Mouse (Mus musculus): ENCODE data around the gene Tmc8. TPM values are rescaled to one million over a fixed set of nuclear protein-coding genes. Genes with fewer than 3 reads are reported as not detected.
A peak's percentile ranks its signal among the peaks of the same experiment; 100 is the strongest.
"Not testable (repeated sequence)": the region's sequence is repeated elsewhere in the genome, so short reads cannot be mapped to it uniquely, and the experiment has no call there.

The Tmc8 gene
- total RNA-seq, 2 experiments from 2014 or later: 4.6 to 5.6 TPM

- peak; percentile 77 to 85 for DNase-seq
These were observed 43.6 kb downstream of the Tmc8 start, which contains the start of the genes Afmid and Tk1 for GRCm38 (mm10) chr11:117825333-117826101. Gene Afmid (plus strand): TSS chr11:117825924. Gene Tk1 (minus strand): TSS chr11:117826092.

GRCm38 (mm10) chr11:117826164-117826563 lies 44.3 kb downstream of the Tmc8 start:
- no peak for DNase-seq

DNA sequence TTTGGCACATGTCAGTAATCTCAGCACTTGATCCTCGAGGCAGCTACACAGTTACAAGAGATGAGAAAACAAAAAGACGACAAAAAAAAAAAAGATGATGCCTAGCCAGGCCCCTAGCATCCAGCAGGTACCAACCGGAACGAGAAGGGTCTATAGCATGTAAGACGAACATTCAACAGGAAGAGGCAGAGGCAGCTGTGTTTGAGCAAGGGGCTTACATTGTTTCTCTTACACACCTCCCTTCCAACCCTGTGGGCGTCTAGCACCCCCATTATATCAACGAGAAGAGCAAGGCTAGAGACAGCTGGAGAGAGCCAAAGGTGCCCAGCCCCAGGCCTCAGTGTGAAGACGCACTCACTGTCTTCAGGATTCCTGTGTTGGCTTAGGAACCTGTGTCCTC lies 45.0 kb downstream of the Tmc8 start:
- DNase-seq: no peak

DNA sequence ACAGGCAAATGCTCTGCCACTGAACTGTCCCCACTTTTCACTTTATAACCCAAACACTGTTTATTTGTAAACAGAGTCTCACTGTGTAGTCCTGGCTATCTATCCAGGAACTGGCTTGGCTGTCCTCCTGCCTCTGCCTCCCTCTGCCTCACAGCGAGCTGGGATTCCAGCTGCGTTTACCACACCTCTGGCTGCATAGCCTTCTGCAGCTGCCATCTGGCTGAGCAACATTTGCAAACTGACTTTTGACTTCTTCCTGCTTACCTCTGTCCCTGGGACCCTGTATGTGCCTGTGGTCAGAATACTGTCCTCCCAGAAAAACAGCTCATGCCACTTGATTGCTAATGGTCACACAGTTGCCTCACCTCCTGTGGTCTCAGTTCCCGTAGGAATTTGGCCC lies 45.5 kb downstream of the Tmc8 start:
- no peak for DNase-seq

DNA sequence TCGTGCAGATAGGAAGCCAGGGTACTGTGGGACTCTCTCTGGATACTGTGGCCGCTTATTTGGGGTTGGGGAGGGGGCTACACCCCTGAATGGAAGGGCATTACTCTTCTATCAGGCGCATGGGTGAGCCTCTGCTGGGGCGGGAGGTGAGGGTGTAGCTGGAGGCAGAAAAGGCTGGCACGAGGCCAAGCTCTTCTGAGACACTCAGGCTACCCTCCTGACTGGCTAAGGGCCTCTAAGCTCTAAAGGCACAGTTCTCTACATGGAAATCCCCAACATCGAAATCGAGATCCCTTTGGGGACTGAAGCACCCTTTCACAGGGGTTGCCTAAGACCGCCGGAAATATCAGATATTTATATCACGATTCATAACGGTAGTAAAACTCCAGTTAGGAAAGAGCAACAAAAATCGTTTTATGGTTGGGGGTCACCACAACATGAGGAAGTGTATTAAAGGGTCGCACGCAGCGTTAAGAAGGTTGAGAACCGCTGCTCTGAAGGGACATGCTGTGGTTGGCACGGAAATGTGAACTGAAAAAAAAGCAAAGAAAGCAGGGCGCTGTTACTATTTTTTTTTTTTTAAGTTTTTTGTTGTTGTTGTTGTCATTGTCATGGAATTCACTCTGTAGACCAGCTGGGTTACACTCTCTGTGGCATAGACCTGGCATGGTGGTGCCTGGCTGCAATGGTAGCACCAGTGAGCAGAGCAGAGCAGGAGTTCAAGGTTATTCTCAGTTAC lies 46.4 kb downstream of the Tmc8 start:
- DNase-seq: peak in 1 of 2 experiments; percentile 58

DNA sequence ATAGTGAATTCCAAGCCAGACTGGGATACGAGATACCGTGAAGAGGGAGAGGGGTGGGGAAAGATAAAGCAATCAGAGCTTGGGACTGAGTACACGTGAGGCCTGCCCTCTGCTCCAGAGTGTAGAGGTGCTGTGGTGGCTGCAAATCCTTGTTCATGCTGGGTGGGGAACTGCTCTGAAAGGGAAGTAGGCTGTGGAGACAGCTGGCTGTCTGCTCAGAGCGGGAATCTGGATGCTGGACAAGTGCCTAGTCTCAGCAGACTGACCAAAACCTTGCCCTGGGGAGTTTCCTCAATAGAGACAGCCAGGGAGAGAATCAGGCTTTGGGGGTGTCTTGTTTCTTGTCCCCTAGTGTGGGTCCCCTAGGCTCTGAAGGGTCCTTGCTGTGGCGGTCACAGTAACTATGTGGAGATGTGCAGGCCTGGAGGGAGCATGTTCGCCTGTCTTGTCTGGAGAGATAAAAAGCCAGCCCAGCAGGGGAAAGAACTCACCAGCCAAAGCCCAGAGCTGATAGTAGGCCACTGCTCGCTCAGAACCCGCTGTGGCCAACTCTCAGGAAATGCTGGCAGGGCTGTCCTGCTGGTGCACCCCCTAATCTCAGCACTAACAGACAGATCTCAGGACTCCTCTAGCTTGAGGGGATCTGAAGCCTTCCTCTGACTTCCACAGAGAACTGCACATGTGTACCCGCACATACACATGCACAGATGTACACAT lies 47.2 kb downstream of the Tmc8 start:
- peak; percentile 74 to 84 for DNase-seq

DNA sequence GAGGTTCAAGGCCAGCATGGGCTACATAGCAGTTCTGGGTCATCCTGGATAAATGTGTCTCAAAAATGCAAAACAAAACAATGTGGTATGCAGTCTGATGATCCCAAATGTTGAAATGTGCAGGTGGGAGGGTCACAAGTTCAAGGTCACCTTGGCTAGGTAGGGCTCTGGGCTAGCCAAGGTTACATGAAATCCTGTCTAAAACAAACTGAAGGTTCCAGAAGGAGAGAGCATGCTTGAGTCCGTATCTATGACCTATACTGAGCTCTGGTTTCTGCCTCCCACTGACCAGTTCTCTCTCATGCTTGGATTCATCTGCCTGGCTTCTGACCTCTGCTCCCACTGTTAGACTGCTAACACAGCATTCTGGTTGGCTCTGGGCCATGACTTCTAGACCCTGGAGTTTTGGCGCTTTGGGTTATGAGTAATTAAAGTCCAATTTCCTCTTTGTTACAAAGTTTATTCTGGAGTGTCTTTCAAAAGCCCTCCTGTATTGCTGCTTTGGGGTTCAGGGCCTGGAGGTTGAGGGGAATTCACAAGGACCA lies 47.9 kb downstream of the Tmc8 start:
- DNase-seq: no peak

DNA sequence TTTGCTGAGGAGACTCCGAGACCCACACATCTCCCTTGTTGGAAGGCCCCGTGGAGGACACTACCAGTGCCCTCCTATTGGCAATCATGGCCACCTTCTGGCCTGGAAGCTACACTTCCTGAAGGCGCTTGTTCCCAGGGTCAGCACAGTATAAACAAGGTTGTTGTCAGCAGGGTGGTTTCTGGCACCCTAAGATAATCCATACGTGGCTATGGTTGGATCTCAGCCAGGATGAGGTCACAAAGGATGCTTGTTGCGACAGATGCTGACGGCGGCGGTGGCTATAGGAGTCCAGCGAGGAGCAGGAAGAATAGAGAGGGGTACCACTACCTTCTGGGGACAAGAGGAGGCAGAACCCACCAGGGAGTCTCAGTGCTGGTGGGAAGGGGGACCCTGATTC lies 48.5 kb downstream of the Tmc8 start:
- no peak for DNase-seq

GRCm38 (mm10) chr11:117832086-117832969 lies 50.5 kb downstream of the Tmc8 start:
- DNase-seq: peak; percentile 77 to 81

GRCm38 (mm10) chr11:117833509-117833908 lies 51.6 kb downstream of the Tmc8 start:
- DNase-seq: not testable (repeated sequence)

DNA sequence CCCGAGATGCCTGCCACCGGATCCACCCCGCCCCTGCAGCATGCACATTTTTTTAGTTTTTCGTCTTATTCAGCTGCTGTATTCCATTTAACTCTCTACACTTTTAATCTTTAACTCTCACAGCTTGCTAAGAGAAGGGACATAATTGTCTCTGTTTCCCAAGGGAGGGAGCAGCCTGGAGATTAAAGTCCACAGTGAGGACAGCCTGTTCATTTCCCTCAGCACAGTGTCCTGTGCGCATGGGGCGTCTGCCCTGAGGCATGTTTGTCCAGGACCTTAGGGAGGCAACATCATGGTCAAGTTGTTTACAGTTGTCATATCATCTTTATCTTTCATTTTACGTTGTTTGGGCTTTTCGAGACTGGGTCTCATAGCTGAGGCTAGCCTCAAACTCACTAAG lies 52.2 kb downstream of the Tmc8 start:
- no peak for DNase-seq

GRCm38 (mm10) chr11:117836306-117836705 lies 54.4 kb downstream of the Tmc8 start:
- DNase-seq: no peak

DNA sequence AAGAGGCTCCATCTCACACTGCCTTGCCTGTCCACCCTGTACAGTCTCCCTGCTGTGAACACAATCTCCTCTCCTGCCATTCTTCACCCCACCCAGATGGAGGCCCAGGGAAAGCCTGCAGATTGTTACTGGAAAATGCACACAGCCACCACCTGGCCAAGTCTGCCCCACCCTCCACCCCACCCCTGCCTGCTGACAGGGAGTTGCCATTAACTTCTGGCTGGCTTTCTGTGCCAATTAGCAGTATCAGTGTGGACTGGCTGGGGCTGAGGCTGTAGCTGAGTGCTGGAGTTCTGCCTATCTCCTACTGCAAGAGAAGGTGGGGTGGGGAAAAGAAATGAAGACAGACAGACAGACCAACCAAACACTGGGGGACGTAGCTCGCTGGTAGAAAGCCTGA lies 56.7 kb downstream of the Tmc8 start:
- no peak for DNase-seq

- no peak for DNase-seq
These were observed 57.1 kb downstream of the Tmc8 start for GRCm38 (mm10) chr11:117839021-117839420.

DNA sequence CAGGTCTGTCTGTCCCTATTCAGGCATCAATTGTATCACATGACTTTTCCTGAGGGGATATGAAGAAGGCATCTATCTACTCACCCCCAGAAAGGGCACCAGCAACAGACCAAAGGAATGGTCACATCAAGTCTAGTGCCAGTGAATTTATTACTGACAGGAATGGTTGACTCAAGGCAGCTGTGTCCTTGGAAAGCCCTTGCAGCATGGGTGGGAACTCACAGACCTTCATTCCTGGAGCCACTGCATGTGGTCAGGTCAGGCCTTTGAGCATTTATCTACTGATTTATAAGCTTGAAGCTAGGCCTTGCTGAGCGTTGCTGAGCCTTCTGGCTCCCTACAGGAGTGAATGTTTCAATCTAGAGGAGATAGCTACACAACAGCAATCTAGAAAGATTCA lies 59.0 kb downstream of the Tmc8 start:
- DNase-seq: no peak

Other genes starting within 250 kb of the Tmc8 start
- gene Tnrc6c, start 127.8 kb upstream of the Tmc8 start, total RNA-seq (2021): 10 to 100 TPM; 28.1 to 32.0 TPM
- gene Tmc6, start 122 bp downstream of the Tmc8 start, total RNA-seq (2021): 10 to 100 TPM; 11.6 to 16.4 TPM
- not detected for gene 6030468B19Rik, start 15.6 kb downstream of the Tmc8 start, total RNA-seq (2021)
- 1 to 10 TPM in 1 of 2 experiments, under 1 TPM in 1; 0.87 to 1.4 TPM for gene Gm20708, start 27.6 kb downstream of the Tmc8 start, total RNA-seq (2021)
- gene Syngr2, start 27.6 kb downstream of the Tmc8 start, total RNA-seq (2021): 100 to 1,000 TPM; 112 TPM
- 1 to 10 TPM; 3.9 to 5.5 TPM for gene Afmid, start 43.8 kb downstream of the Tmc8 start, total RNA-seq (2021)
- 1 to 10 TPM; 1.4 to 1.7 TPM for gene Tk1, start 44.0 kb downstream of the Tmc8 start, total RNA-seq (2021)
- under 1 TPM; 0.23 to 0.84 TPM for gene Birc5, start 67.2 kb downstream of the Tmc8 start, total RNA-seq (2021)
- gene Tmem235, start 78.7 kb downstream of the Tmc8 start, total RNA-seq (2021): not detected
- gene Tha1, start 91.4 kb downstream of the Tmc8 start, total RNA-seq (2021): 10 to 100 TPM; 10.6 to 10.8 TPM
- gene Socs3, start 188.0 kb downstream of the Tmc8 start, total RNA-seq (2021): 1 to 10 TPM; 3.2 to 3.5 TPM
- 10 to 100 TPM; 17.0 to 18.8 TPM for gene Pgs1, start 204.2 kb downstream of the Tmc8 start, total RNA-seq (2021)

All from heart, adult 18-20 months (tissue).